Mouse (Mus musculus) v-Abl transformed pro-B cells (cell line): ENCODE results near the gene C330021F23Rik.

Source experiments
- in situ Hi-C, 2 experiments: fragments of 400-800 bp; cut with MboI; formaldehyde crosslinking; loops; one replicate each; pipeline ENCODE4 v1.15.1; 2025; ENCODE audit not compliant: unreplicated experiment in 2 of 2

C330021F23Rik gene

GRCm38 (mm10) chr8:3630647-3631477 lies 63.1 kb downstream of the C330021F23Rik start, which contains the start of gene Stxbp2:
TSS of gene Stxbp2 (plus strand) at chr8:3630955.
- in situ Hi-C loops, result no loop called here

DNA sequence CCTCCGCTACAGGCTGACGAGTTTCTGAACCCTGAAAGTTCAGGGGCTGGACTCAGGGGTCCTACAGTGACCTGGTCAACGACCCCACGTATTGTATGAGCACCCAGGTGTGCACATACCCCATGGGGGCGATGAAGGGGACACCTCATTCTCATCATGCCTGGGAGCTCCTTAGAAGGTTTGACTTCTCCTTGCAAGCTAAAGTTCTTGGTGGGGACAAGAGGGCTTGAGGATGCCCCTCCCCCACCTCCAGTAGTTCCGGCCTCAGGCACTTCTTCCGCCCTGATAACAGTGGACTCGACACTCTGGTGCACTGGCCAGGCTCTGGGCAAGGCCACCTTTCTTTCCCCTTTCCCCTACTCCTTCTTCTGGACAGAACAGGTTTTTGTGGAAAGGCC lies 63.7 kb downstream of the C330021F23Rik start:
- in situ Hi-C loops, result no loop called here
